Mouse (Mus musculus) cerebellum, adult 2 months (tissue): Measurements from ENCODE around the gene Mocs1.

Source experiments
- CTCF ChIP-seq: fragments of 200-500 bp; IDR thresholded peaks from 2 replicates; pipeline ENCODE4 v1.5.1; 2011; ENCODE audit warnings: low read depth, mild to moderate bottlenecking, control low read depth, low read length, moderate library complexity, borderline replicate concordance; ENCODE audit not compliant: insufficient read depth
- POLR2A ChIP-seq: fragments of 200-500 bp; IDR thresholded peaks from 2 replicates; pipeline ENCODE4 v1.6.1; 2011; ENCODE audit warnings: low read length, control low read depth, borderline replicate concordance; ENCODE audit not compliant: insufficient read depth

DNA sequence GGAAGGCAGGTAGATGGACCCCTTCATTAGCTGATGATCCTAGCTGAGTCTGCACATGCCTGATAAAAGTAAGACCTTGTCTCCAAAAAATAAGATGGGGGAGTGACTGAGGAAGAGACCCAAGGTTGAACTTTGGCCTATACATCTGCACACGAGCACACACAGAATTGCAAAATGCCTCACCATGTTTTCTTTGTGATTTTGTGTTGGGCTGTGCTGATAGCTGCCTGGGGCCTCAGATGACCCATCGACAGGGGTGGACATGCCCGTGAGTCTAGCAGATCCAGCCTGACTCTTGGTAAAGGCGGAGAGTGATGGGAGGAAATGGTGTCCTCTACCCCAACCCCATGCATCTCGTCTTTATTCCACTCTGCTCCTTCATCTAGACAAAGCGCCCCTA lies 6.1 kb downstream of the Mocs1 start:
- TF ChIP-seq POLR2A (no peak), CTCF (no peak)
